Mouse (Mus musculus) CD8-positive naive resting alpha-beta T cell, adult 2 months (primary cell): ENCODE results near the gene Tmeff2.

ENCODE experiments used
- DNase-seq, 2 experiments: peaks; one replicate each; pipeline ENCODE4 v3.0.0; 2022; ENCODE audit warnings: low read depth in 2 of 2, low spot score in 2 of 2

Tmeff2 gene

DNA sequence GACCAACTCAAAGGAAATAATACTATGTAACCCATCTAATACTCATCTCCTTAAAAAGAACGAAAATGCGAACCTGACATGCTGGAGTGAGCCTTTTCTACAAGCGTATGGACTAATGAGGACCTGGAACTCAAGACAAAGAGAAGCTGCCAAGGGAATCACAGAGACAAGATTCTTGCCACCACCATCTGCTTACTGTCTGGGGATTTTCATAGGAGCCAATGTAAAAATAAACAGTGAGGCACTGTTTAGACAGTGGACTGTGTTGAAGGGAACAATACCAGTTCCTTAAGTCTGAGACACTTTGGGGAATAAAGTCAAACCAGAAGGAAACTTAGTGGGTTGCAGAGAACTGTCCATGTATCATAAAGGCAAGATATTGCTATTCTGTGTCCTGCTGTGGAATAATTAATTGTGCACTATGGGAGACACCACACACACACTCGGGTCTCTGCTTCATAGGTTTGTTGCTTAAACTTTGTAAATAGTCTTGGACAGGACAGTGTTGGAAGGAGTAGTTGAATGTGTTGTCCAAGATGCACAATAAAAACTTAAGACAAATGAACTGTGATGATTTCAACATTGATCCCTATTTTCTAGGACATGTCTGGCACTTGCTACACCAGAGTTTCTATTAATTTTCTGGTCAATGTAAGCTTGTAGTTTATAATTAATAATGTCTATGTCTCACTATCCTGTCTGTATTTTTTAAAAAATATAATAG, 79.1 kb downstream of the Tmeff2 start:
- no peak for DNase-seq

DNA sequence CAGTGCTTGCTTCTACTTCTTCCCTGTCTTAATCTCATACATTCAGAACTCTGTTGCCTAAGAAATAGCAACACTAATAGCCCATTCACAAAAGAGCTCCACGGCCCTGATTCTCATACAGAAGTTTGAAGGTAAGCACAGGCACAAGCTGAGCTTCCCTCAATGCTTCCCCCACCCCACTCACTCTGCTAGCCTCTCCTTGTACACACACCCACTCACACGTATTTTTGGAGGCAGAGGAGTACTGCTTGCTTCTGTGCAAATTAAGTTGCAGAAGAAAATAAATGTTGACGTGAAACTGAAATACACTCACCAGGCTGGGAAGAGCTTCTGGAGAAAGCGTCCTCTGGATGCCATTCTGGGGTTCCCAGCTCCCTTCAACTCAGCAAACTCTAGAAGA, 80.1 kb downstream of the Tmeff2 start:
- DNase-seq = no peak

DNA sequence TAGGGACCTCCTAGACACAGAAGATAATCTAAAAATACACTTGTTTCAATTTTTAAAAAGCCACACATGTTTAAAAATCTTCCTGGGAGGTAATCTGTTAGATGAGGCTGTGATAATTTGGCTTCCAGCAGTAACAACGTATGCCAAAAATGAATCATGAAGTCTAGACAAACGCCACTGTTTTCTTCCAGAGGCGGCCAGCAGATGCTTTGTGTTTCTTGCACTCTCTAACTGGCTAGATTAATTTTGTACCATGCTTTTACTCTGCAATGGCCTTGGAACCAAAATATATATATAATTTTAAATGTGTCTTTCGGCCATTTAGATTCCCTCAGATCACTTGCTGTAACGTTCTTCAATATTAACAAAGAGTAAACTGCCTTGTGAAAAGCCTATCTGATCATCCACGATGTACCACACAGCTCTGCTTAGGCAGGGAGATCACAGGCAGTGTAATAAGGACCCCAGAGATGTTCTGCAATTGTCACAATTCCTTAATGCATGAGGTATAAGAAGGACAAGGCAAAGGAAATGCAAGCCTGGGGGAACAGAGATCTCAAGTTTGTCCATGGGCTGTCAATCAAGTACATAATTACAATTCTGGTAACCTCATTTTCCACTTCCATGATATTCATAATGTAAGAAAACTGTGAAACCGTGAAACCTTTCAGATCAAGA, 80.8 kb downstream of the Tmeff2 start:
- no peak for DNase-seq

DNA sequence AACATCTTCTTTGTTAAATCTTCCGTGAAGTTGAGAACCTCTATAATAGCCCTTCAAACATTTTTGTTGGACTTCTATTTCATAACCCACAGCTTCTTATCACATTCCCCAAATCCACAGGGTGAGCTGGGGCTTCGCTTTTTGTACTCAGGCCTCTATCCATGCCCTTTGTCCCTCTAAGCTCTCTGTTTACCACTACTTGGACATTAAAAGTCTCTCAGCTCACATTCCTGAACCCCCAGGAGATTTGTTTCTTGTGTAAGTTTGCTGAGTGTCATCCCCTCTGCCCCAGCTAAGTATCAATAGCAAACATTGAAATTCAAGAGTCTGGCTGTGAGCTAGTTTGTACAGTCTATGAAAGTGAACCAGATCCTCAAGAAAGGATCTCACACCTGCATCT, 90.2 kb downstream of the Tmeff2 start:
- no peak for DNase-seq

DNA sequence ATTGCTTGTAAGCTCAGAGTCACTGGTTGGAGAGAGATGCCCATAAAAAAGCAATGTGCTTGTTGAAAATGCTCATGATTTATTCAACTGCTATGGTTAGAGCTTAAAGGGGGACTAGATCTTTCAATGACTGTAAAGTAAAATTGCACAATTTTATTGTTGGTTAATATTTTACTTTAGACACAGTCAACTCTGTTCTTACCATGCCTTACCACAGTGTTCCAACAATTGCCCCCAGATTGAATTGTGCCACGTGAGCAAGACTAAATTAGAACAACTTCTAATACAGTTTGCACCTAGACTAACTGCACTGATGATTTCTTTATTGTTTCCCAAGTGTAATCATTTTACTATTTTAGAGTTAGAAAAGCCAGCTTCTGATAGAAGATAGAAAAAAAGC, 94.1 kb downstream of the Tmeff2 start:
- DNase-seq = no peak

DNA sequence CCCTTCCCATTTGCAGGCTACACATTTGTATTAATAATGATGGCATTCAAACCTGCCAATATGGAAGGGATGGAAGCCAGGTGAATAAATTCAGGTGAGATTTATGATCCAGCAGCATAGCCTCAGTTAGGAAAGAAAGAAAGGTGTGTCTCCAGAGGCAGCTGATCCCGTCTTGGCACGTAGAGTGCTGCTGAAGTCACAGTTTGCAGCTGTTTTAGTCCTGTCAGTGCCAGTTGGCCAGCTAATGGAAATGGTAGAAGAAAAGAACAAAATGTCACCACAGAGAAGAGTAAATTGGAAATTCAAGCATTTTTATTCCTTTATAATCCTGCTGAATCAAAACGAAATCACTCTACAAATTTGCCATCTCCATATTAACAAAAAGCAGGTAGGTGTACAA, 99.3 kb downstream of the Tmeff2 start:
- no peak for DNase-seq

DNA sequence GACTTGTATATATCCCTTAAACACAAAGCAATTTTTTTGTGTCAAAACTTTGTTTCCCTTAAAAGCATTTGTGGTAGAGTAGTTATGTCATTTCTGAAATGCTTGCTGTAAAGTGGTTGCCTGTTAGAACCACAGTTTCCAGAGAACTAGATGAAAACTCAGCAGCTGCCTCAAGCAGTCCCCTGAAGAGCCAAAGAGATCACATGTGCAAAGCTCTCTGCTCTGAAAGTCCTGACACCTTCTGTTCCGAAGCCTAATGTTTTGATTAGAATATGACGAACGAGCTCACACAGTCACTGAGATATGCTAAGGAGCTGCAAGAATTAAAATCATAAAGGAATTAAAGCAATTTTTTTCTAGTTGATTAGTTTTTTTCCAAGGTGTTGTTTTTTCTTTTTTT, 107.9 kb downstream of the Tmeff2 start:
- no peak for DNase-seq

DNA sequence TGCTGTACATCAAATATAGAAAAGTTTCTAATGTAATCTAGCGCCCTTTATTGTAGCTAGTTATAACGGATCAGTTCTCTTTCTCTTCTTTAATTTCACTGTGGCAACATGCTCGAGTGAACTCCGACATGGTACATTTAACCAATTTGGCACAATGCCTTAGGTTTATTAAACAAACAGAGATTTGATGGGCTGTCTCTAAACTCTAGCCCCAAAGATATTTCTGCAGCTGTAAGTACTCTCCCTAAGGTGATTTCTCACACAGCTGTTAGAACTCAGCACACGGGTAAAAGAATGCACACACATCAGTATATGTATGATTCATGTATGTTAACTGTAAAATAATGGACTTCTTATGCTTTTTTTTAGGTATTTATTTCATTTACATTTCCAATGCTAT, 139.8 kb downstream of the Tmeff2 start:
- no peak for DNase-seq

DNA sequence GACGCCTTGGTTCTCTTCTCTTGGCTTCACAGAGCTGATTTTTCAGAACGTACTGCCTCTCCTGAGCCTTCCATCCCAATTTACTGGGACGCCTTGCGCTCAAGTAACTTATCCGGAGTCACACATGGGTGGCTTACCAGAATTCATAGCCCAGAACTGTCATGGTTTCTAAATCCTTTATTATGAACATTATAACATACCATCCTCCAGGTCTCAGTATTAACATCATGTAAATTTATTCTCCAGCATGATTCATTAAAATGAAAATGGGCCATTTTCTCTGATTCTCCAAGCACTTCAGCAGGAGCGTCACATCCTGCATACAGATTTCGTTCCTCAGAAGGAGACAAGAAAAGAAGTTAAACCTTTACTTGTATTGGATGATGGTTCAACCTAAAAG, 144.4 kb downstream of the Tmeff2 start:
- DNase-seq = no peak

DNA sequence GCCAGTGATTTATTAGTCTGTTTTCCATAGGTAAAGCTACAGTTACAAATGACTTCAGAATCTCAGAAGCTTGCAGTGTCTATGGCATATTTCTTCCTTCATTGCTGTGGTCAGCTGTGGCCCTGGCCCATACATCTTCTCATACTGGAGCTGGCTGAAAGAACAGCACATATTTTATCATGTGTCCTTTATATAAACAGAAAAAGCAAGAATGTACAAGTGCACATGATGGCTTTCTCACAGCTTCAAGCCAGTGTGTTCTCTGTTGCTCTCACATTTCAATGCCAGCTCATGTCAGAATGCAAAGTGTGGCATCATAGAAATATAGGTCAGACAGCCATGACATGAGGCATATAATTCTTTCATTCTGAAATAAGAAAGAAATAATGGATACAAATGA, 164.1 kb downstream of the Tmeff2 start:
- no peak for DNase-seq

DNA sequence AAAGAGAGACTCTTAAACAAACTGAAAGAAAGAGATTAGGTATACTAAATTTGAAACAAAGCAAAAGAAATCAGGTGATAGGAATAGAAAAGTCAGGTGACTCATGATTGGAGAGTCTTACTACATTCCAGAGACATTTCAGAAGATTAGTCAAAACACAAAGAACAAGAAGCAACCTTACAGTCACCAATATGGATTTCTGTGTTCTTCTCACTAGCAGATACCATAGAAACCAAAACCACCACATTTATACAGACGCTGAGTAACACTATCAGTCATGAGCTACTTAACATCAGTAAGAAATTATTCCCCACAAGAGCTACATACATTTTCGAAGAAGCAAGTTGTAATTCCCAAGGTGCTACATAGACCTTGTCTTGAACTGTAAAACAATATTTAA, 165.2 kb downstream of the Tmeff2 start:
- DNase-seq = no peak

DNA sequence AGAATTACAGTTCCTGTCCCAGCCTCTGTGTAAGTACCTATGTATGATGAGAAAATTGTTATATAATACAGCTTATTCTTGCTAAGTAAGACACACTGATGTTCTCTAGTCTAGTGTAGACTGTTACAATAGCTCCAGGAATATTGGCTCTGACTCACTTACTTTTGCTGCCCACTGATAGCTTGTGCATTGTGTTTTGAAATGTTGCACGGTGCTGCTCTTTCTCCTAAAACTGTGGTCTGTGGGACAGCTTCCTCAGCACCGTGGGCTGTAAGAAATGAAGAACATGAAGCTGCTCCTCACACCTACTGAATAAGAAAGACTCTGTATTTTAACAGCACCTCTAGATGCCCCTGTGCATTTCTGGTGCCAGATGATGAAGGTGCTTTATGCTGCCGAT, 168.4 kb downstream of the Tmeff2 start:
- no peak for DNase-seq

DNA sequence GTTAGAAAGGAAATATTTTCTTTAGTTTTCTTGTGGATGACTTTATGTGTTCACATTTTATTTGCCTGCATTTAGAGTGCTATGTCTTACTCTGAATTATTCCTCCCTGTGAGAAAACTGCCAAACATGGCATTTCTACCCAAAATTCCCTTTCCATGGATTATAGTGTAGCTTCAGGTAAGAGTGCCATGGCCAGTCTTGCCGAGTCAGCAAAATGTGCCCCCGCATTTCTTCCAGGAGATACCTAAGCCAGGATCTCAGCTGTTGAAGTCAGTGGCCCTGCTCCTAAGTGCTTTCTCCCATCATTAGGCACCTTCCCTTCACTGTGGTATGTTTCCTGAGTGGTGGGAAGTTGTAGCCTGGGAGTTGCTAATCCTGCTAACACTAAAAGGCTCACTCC, 168.8 kb downstream of the Tmeff2 start:
- DNase-seq = no peak

DNA sequence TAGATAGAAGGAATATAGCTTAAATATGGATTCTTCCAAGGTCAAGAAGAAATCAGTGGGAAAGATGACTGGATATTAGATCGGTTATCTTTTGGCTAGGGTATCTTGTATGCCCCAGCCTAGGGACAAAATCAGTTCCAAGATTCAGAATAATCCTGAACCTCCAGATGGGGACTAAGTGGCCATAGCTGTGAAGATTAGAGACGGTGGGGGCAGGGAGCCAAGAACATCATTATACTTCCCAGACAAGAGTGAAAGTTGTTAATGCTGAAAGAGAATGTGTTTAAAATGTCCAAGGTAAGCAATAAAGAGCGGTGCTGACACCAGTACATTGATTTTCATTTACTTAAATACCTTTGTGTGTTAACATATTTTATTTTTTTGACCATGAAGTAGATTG, 173.6 kb downstream of the Tmeff2 start:
- DNase-seq = no peak

DNA sequence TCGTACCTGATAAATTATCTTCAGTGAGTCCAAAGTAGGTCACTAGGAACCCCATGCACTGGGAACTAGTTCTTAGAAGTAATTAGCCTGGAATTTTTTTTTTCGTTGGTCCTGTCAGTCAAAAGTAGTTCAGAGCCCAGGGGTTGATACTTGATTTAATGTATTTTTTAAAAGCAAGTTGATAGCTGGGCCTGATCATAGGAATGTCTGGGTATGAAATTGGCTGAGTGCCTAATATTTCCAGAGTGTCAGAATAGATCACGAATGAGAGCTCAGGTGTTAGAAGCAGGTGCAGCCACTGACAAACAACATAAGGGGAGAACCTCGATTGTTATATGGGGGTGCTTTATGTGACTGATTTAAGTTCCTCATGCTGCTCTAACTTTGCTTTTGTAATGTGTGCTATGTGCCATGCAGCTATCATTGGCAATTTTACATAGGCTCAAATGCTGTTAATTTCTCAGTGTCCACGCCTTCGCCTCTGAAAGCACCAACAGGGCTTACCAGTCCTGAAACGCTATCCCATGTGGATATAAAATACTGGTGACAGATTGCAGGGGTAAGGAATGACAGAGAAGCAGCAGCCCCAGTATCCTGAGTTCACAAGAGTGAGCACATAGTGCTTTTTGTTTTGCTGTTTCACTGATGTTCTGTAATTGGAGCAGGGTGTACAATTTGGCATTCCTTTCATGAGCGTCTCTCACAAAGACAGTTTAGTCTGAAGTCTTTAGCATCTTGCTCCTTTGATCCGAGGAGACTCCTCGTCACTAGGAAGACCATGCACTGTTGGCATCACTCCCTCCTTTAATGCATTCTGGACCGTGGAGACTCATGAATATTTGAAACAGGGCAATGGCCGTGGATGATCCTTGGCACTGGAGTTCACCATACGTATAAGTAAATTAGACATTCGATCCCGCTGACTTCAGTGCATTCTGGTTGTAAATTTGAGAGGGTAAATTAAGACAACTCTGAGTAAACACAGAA, 175.6 kb downstream of the Tmeff2 start:
- no peak for DNase-seq

DNA sequence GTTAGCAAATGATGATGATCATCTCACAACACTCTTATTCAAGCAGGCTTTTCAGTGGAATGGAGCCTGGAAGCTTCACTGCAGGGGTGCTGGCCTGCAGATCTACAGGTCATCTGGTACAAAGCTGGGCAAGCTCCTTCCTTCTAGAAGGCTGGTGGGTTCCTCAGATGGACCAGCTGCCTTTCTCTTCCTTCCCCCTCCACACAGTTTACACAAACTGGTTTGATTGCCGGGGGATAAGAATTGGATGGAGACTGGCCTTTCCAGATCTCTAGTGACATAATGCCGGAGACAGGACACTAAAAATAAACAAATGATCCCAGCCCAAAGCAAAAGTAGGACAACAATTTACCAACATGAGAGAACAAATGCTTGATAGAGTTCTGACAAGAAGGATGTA, 188.5 kb downstream of the Tmeff2 start:
- DNase-seq = no peak

DNA sequence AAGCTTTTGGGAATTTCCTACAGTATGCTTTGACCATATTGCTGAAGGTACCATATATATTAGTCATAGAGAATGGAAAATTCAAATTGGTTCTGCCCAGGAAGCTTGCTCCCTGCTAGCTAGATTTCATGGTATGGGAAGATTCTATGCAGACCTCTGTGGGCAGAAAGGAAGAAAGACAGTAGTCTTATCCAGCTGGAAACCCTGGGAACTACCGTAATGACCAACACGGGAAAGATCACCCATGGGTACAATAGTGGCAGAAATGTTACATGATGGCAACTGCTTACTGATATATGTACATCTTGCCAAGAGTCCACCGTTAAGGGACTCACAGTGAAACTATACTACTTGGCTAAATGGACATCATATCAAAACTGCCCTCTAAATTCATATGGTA, 189.4 kb downstream of the Tmeff2 start:
- DNase-seq = no peak

DNA sequence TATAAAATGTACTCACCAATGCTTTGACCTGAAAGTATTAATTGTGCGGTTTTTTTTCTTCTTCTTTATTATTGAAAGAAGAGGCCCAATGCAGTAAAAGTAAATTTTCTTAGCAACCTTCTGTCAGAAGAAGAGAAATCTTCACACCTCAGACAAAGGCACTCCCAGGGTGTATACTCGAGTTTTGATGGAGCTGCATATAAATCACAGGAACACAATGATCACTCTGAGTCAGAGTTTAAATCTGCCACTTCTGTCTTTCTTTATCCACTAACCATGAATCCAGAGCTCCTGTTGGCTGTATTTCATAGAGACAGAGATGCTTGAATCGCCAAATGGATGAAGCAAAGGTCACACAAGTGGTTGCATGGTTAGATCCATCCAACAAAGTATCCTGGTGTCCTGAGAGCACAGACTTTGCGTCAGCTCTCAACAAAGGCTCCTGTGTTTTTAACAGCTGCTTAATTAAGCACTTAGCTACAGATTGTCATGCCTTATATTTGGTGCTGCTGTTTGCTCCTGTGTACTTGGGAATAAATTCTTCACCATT, 189.8 kb downstream of the Tmeff2 start:
- no peak for DNase-seq

DNA sequence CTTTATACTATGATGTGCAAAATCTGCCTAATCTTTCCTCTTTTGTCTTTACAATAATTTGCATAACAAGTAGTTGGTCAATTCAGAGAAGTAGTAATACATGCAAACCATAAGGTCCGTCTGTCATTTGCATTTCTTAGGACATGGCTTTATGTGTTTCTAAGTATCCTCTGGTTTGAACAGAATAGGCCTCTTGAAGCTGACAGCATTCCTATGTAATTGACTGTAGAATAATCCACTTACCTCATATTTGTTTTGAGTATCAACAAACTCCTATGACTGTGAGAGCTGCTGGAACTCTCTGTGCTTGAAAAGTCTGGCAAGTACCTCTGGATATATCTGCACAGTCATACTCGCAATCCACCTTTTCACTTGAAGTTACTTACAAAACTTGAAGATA, 194.3 kb downstream of the Tmeff2 start:
- no peak for DNase-seq

DNA sequence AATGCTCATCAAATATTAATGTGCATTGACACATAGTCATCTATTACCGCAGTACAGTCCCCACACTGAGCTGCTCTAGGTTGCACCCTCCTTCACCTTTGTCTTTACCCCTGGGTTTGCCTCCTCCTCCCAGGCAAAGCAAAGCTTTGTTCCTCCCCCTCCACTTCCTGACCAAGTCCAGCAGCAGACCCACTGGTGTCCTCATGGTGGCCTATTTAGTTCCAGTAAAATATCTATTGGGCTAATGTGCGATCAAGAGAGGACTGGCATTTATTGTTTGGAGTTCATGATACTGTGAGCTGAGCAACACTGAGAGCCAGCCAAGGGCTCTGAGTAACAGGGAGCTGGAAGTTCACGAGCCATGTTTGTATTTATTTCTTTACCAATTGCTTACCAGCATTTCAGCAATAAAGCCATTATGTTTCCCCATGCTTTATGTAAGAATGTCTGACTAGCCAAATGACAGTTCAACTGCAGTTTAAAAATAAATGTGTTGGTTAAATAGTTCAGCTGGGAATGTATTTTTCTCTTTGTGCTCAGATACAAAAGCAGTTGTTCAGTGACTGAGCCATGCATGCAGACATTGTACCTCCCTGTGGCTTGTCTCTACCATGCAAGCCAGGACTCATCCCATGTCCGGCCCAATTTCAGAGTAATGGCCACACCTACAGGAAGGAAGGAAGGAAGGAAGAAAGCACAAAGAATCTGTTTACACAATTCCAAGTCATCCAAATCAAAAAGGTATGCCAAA, 196.6 kb downstream of the Tmeff2 start:
- DNase-seq = no peak

DNA sequence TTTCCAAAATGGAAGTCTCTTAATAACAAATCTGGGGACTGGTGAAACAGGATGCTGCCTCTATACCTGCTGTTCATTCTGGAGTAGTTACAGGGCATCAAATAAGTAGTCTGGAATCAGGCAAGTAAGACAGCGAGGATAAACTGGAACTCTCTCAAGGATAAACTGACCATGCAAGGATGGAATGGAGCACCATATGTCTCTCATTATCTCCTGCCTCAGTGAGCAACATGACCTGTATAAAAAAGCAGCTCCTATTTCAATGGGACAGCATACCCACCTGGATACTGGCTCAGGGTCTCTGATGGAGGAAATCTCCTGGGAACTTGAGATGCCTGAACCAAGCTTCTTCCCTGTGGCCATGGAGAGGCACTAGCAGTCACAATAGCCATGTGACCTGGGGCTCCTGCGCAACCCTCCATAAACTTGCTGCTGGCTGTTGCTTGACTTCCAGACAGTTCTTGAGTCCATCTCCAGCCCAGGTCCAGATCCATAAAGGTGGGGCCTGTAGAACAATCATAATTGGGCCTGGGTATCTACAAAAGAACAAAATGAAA, 200.7 kb downstream of the Tmeff2 start:
- DNase-seq = no peak
